Mouse (Mus musculus) adrenal gland, adult 2 months (tissue): ENCODE measurements around the gene Slc6a8. TPM values are rescaled to one million over a fixed set of nuclear protein-coding genes. Genes with fewer than 3 reads are reported as not detected.

Source experiments
- DNase-seq: peaks from one replicate; pipeline ENCODE4 v3.0.0; 2021
- polyA plus RNA-seq: library from polyadenylated mRNA; depleted of rRNA; stranded (reverse); fragments of >200 nt; gene quantifications from 2 replicates; pipeline ENCODE4 v1.2.3, GENCODE M21; 2012; rRNA removed
- total RNA-seq, 2 experiments: library from RNA; stranded (reverse); gene quantifications; 2 replicates each; pipeline ENCODE4 v1.2.3; 2021

Gene Slc6a8
- total and polyA plus RNA-seq, 3 experiments, result 73.8 to 137 (median 82.6) TPM

DNA sequence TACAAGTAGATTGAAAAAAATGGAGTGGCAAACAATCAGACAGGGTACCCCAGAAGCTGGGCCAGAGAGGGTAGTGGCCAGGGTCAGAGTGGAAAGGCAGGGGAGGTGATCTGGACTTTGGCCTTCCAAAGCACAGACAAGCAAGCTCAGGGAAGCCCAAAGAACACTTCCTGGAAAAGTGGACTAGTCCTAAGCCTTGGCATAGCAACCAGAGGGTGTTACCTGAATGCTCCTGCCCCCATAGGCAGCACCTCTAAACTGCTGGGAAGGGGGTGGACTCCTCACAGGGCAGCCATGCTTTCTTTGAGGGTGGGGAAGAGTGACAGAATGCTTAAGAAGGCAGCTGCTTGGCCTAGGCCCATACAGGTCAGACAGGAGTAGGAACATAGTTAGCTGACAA is 12.0 kb downstream of the Slc6a8 start:
- DNase-seq, result no peak

GRCm38 (mm10) chrX:73685629-73686028 is 12.7 kb downstream of the Slc6a8 start:
- peak; percentile 84 for DNase-seq

- peak; percentile 71 for DNase-seq
These were observed 18.1 kb downstream of the Slc6a8 start for GRCm38 (mm10) chrX:73690917-73691629.

DNA sequence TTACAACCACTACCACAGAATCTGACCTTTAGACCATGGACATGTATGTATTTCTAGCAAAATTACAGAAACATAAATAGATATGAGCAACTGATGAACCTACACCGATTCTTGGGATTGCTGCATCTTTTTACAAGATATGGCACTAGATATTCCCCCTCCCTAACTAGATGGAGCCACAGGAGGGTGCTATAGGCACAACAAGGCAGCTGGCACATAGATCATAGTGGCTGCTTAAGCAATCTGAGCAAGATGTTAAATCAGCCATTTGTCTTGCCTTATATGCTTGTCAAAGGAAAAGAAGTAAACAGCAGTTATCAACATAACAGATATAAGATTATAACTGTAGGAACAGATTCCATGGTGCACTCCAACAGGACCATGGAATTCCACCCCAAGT is 27.5 kb downstream of the Slc6a8 start:
- no peak for DNase-seq

- DNase-seq, result peak; percentile 60
These were observed 42.6 kb downstream of the Slc6a8 start for GRCm38 (mm10) chrX:73715476-73716108.

GRCm38 (mm10) chrX:73716109-73716661 is 43.2 kb downstream of the Slc6a8 start, which contains the start of the genes Bcap31 and Abcd1:
Bcap31 (minus strand) TSS chrX:73716175.
Abcd1 (plus strand) TSS chrX:73716597.
- DNase-seq, result peak; percentile 94

GRCm38 (mm10) chrX:73716709-73717545 is 44.0 kb downstream of the Slc6a8 start:
- peak; percentile 32 for DNase-seq

- DNase-seq, result peak; percentile 18
These were observed 44.7 kb downstream of the Slc6a8 start for GRCm38 (mm10) chrX:73717667-73718066.

DNA sequence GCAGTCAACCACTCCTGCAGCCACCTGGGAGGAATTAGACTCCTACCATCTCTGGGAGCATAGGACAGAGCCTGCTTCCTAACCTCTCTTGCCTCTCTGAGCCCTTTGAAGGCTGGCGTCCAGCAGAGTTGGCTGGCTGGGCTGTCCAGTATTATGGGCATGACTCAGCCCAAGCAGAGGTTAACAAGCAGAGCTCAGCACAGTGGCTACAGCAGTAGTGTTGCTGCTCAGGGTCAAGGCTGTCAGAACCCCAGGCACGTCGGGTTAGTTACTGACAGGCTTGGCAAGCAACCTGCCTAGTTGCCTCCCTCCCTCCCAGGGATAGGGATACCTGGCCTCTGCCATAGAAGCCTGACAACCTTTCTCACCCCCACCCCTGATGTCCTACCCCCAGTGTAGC is 45.3 kb downstream of the Slc6a8 start:
- DNase-seq, result peak; percentile 82

- DNase-seq, result peak; percentile 84
These were observed 45.9 kb downstream of the Slc6a8 start for GRCm38 (mm10) chrX:73718686-73719362.

GRCm38 (mm10) chrX:73730908-73731307 is 58.0 kb downstream of the Slc6a8 start:
- DNase-seq, result no peak

Other genes starting within 250 kb of the Slc6a8 start
- not detected for gene Trex2, start 237.8 kb upstream of the Slc6a8 start, total RNA-seq
- gene Trex2, start 237.8 kb upstream of the Slc6a8 start, polyA plus RNA-seq, result 0.13 TPM in 1 of 2 replicates, not detected in the other
- gene Haus7, start 214.1 kb upstream of the Slc6a8 start, total RNA-seq, result 10 to 100 TPM; 20.3 to 31.3 TPM
- 12.6 and 15.5 TPM in 2 replicates for gene Haus7, start 214.1 kb upstream of the Slc6a8 start, polyA plus RNA-seq
- 100 to 1,000 TPM; 290 to 364 TPM for gene Bgn, start 189.5 kb upstream of the Slc6a8 start, total RNA-seq
- gene Bgn, start 189.5 kb upstream of the Slc6a8 start, polyA plus RNA-seq, result 197 and 251 TPM in 2 replicates
- 10 to 100 TPM; 38.2 to 42.3 TPM for gene Atp2b3, start 170.1 kb upstream of the Slc6a8 start, total RNA-seq
- 24.9 and 29.0 TPM in 2 replicates for gene Atp2b3, start 170.1 kb upstream of the Slc6a8 start, polyA plus RNA-seq
- gene Dusp9, start 33.7 kb upstream of the Slc6a8 start, total RNA-seq, result under 1 TPM; 0.26 to 0.66 TPM
- 0.33 and 0.40 TPM in 2 replicates for gene Dusp9, start 33.7 kb upstream of the Slc6a8 start, polyA plus RNA-seq
- 1 to 10 TPM; 6.1 to 7.1 TPM for gene Pnck, start 13.0 kb upstream of the Slc6a8 start, total RNA-seq
- gene Pnck, start 13.0 kb upstream of the Slc6a8 start, polyA plus RNA-seq, result 6.3 and 10.9 TPM in 2 replicates
- gene Bcap31, start 43.0 kb downstream of the Slc6a8 start, total RNA-seq, result 100 to 1,000 TPM; 271 to 301 TPM
- 24.3 and 30.1 TPM in 2 replicates for gene Bcap31, start 43.0 kb downstream of the Slc6a8 start, polyA plus RNA-seq
- gene Abcd1, start 43.4 kb downstream of the Slc6a8 start, total RNA-seq, result 10 to 100 TPM; 28.1 to 29.6 TPM
- 35.2 and 41.1 TPM in 2 replicates for gene Abcd1, start 43.4 kb downstream of the Slc6a8 start, polyA plus RNA-seq
- under 1 TPM; 0.41 to 0.49 TPM for gene Plxnb3, start 83.9 kb downstream of the Slc6a8 start, total RNA-seq
- gene Plxnb3, start 83.9 kb downstream of the Slc6a8 start, polyA plus RNA-seq, result 1.2 and 1.5 TPM in 2 replicates
- under 1 TPM; 0.20 to 0.41 TPM for gene Srpk3, start 101.3 kb downstream of the Slc6a8 start, total RNA-seq
- 1.1 and 1.3 TPM in 2 replicates for gene Srpk3, start 101.3 kb downstream of the Slc6a8 start, polyA plus RNA-seq
- gene Idh3g, start 113.7 kb downstream of the Slc6a8 start, total RNA-seq, result 100 to 1,000 TPM; 521 to 581 TPM
- gene Idh3g, start 113.7 kb downstream of the Slc6a8 start, polyA plus RNA-seq, result 256 and 277 TPM in 2 replicates
- 100 to 1,000 TPM; 163 to 177 TPM for gene Ssr4, start 113.9 kb downstream of the Slc6a8 start, total RNA-seq
- gene Ssr4, start 113.9 kb downstream of the Slc6a8 start, polyA plus RNA-seq, result 257 and 339 TPM in 2 replicates
- 1 to 10 TPM; 2.8 to 7.0 TPM for gene Pdzd4, start 151.8 kb downstream of the Slc6a8 start, total RNA-seq
- 1.9 and 3.0 TPM in 2 replicates for gene Pdzd4, start 151.8 kb downstream of the Slc6a8 start, polyA plus RNA-seq
- not detected for gene Avpr2, start 219.0 kb downstream of the Slc6a8 start, total RNA-seq
- gene Avpr2, start 219.0 kb downstream of the Slc6a8 start, polyA plus RNA-seq, result not detected in 2 replicates
- 1 to 10 TPM; 8.6 to 9.7 TPM for gene L1cam, start 223.0 kb downstream of the Slc6a8 start, total RNA-seq
- 2.6 and 4.4 TPM in 2 replicates for gene L1cam, start 223.0 kb downstream of the Slc6a8 start, polyA plus RNA-seq
- 1 to 10 TPM; 3.2 to 4.0 TPM for gene Arhgap4, start 248.7 kb downstream of the Slc6a8 start, total RNA-seq
- gene Arhgap4, start 248.7 kb downstream of the Slc6a8 start, polyA plus RNA-seq, result 9.9 and 11.1 TPM in 2 replicates
- 10 to 100 TPM; 69.6 to 93.8 TPM for gene Naa10, start 248.8 kb downstream of the Slc6a8 start, total RNA-seq
- gene Naa10, start 248.8 kb downstream of the Slc6a8 start, polyA plus RNA-seq, result 53.6 and 56.1 TPM in 2 replicates